Mouse (Mus musculus) lung, postnatal 0 days (tissue): ENCODE data around the gene Pdia4.
A peak's percentile ranks its signal among the peaks of the same experiment; 100 is the strongest.

Source experiments
- CTCF ChIP-seq: IDR thresholded peaks from 2 replicates; pipeline ENCODE4 v1.5.1; 2016; ENCODE audit warnings: antibody characterized with exemption, mild to moderate bottlenecking
- EP300 ChIP-seq: IDR thresholded peaks from 2 replicates; pipeline ENCODE4 v1.6.1; 2016; ENCODE audit warnings: antibody characterized with exemption, mild to moderate bottlenecking, control low read depth

DNA sequence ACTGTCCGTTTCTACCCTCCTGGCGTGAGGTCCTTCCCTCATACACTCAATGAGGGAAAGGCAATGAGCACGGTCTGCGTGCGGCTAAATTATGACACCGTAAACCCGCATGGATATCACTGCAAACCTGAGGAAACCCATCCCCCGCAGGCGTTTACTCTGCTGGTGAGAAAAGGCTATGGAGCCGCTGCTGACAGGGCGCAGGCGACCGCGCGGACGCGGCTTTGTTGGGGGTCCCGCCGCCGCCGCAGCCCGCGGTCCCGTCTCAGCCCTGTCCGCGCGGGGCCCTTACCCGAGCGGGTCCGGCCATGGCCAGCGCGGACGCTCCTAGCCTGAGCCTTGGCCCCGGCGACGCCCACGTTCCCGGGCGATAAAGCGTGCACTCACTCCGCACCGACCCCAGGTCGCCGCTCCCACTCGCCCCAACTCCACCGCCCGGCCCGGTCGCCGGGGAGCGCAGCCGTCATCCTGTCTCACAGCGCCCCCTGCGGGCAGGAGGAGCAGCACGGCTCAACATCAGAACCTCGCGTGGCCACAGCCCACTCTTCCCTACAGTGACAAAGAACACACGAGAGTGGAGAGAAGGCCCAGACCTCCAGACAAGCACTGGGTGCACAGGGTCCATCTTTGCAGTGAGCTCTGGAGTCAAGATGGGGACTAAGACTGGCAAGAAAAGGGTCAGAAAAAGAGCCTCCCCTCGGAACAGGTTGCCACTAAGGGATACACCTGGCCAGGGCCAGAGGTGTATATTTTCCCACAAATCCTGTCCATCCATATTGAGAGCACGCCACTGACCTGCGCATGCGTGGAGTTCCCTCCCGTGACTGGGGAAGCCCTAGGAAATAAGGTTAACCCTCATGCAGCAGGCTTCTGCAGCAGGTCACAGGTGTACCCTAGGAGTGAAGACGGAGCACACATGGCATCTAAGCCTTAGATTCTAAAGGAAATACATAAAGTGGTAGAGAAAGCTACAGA is 17.2 kb upstream of the Pdia4 start, which contains the start of gene Zfp786:
- TF ChIP-seq CTCF (peak; percentile 99), EP300 (no peak)
